Mouse (Mus musculus): ENCODE data around the gene Trub1.

DNA sequence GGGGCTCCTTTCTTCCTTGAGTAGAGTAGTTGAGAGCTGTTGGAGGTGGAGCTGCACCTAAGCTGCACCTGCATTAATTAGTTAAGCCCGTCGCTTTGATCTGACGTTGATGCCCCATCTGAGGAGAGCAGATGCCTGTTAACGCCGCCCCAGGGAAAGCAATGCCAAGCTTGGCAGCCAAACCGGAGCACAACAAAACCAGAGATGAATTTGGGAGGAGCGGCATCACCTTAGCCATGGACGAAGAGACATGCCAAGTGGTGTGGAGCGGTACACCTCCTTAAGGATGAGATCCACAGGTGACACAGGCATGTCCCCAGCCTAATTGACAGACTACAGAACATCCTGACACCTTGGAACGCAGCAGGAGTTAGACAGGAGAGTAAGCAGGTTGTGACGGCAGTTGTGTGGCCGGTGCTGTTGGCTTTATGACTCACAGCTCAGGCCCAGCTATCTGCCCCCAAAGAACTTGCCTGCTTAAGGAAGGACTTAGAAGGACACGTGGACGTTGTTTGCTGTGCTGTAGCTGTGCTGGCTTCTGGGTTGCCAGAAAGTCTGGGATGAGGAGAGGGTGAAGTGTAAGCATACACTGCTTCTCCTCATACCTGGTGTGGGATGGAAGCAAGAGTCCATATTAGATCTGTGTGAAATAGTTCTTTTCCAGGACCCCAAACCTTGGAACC, 24.8 kb upstream of the Trub1 start:
- TF ChIP-seq CTCF (IDR thresholded peaks at IDR 0.05; ENCODE audit: borderline replicate concordance, control insufficient read depth, extremely low read depth, insufficient read depth, low read length, poor library complexity) (no peak), POLR2A (IDR thresholded peaks at IDR 0.05; ENCODE audit: control insufficient read depth, extremely low read depth, insufficient read depth, low read length, poor library complexity) (no peak)
